ENCODE assay signal across 23 mouse cellular contexts in the genomic region with DNA sequence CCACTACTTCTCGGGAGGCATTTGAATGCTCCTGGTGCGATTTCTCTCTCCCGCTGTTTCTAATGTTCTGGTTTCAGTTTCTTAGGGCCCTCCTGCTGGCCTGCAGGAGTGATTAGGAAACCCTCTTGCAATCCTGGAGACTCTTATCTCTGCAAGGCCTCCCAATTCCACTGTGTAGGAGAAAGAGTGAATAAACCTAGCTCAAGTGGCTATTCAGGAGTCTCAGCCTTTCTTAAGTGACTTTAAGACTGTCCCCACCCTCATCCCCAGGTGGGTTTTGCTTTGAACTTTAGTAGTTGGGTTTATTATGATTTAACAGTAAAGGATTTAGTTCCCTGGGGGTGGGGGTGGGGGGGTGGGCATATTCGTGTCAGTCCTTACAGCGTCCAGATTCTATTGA.
A peak's percentile ranks its signal among the peaks of the same experiment; 100 is the strongest.
DNase-seq lines count a peak whose midpoint lies in the region; ATAC-seq lines count a peak whose summit lies in the region.
"Had no signal": no experiment of that assay in that cellular context is flagged by ENCODE, and none has a peak within 500 bp of the region (broad histone marks: within the 10 kb centered on the region; RNA-seq: fewer than 3 reads in every experiment).

No protein-coding gene starts in this region.

- no peaks in the 10 kb centered on the region for H3K4me1 ChIP-seq in lung, embryonic 15.5 days
- H3K4me1 ChIP-seq: forebrain, embryonic 13.5 days; heart, embryonic 10.5 days; heart, embryonic 13.5 days had no signal

- peak overlapping the region; percentile 29; the same call in 1 of the 2 replicates for H3K4me2 ChIP-seq in lung, embryonic 15.5 days
- H3K4me2 ChIP-seq: forebrain, embryonic 13.5 days; heart, embryonic 13.5 days; hindbrain, embryonic 14.5 days had no signal

- H3K27me3 ChIP-seq in lung, embryonic 15.5 days = no peaks in the 10 kb centered on the region
- H3K27me3 ChIP-seq: forebrain, embryonic 13.5 days; heart, embryonic 13.5 days had no signal

- DNase-seq in lung, postnatal 14 days = no peak
- DNase-seq in ES-CJ7 (ENCODE audit: low read depth, low spot score) (peak; percentile 29), ZHBTc4 (ENCODE audit: low read depth, low spot score) (peak; percentile 42)
- no peak for DNase-seq in thymus, postnatal 4 days
- DNase-seq in cerebellum, adult 11 months = no peak
- DNase-seq: adrenal gland, postnatal 10 days; cerebellum, adult 18-20 months; cerebellum, adult 9-10 months; cerebellum, postnatal 14 days; gastrocnemius, postnatal 10 days; gastrocnemius, postnatal 36 days; heart, adult 2 months; heart, postnatal 14 days; heart, postnatal 4 days had no signal

- H3K27ac ChIP-seq in lung, embryonic 15.5 days = no peak overlapping the region
- H3K27ac ChIP-seq: forebrain, embryonic 10.5 days; forebrain, embryonic 13.5 days; heart, adult 2 months; heart, embryonic 10.5 days; heart, embryonic 13.5 days; hindbrain, embryonic 14.5 days; hindbrain, postnatal 0 days had no signal

- H3K4me3 ChIP-seq in lung, embryonic 15.5 days = no peak overlapping the region
- H3K4me3 ChIP-seq: forebrain, embryonic 10.5 days; forebrain, embryonic 13.5 days; heart, adult 2 months; heart, embryonic 10.5 days; heart, embryonic 13.5 days had no signal

- no peaks in the 10 kb centered on the region for H3K9me3 ChIP-seq in lung, embryonic 15.5 days
- H3K9me3 ChIP-seq: forebrain, embryonic 10.5 days; forebrain, embryonic 13.5 days; heart, embryonic 10.5 days; heart, embryonic 13.5 days had no signal

- H3K36me3 ChIP-seq in lung, embryonic 15.5 days = no peaks in the 10 kb centered on the region
- H3K36me3 ChIP-seq: forebrain, embryonic 10.5 days; heart, embryonic 10.5 days; heart, embryonic 13.5 days had no signal

- 19% methylated on average over 5 of the region's 5 CpGs for WGBS in lung, embryonic 15.5 days

- H3K9ac ChIP-seq in lung, embryonic 15.5 days = no peak overlapping the region
- H3K9ac ChIP-seq: forebrain, embryonic 13.5 days; heart, embryonic 13.5 days; hindbrain, embryonic 14.5 days had no signal

- peak; percentile 65 for ATAC-seq in lung, embryonic 15.5 days (ENCODE audit: borderline replicate concordance, extremely low read depth, low FRiP score, low TSS enrichment)
- ATAC-seq: CD4-positive, CD25-positive, alpha-beta regulatory T cell, adult 4 months; forebrain, embryonic 13.5 days; forebrain, embryonic 16.5 days; hindbrain, postnatal 0 days had no signal

Comparison
In these comparisons a context has a peak if more than half of its experiments do, and no peak if none do; other contexts are left out.
1. DNase-seq: peak in ES-CJ7 (single experiment) and ZHBTc4 (single experiment); none in lung, postnatal 14 days (single experiment), thymus, postnatal 4 days (single experiment) and cerebellum, adult 11 months (single experiment).